Mouse (Mus musculus): ENCODE results near the gene Serpina3n.
"Not testable (repeated sequence)": the region's sequence is repeated elsewhere in the genome, so short reads cannot be mapped to it uniquely, and the experiment has no call there.

Serpina3n gene

GRCm38 (mm10) chr12:104440087-104440760 is 33.7 kb downstream of the Serpina3n start:
- peak; percentile 77 to 88 for DNase-seq

DNA sequence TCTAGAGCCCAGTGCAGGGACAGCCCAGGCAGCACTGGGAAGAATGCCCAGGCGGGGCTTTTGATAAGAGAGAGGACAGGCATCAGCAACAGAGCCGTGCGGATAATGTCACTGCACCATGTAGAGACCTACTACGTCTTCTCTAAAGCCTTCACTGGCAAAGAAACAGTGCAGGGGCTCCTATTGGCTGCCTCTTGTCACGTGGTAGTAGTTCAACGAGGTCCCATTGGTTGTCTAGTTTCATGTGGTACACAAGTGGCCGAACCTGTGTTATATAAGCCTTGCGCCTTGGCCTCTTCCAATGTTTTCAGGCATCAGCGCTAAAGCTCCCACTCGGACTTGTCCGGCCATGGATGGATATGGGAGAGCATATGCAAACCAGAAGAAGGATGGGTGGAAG is 37.2 kb downstream of the Serpina3n start:
- DNase-seq, result no peak

GRCm38 (mm10) chr12:104447056-104447455 is 40.5 kb downstream of the Serpina3n start:
- not testable (repeated sequence) for DNase-seq

GRCm38 (mm10) chr12:104448099-104448498 is 41.6 kb downstream of the Serpina3n start:
- DNase-seq, result peak; percentile 40 to 54

- DNase-seq, result no peak
These were observed 43.7 kb downstream of the Serpina3n start for GRCm38 (mm10) chr12:104450257-104450656.

- no peak for DNase-seq
These were observed 46.5 kb downstream of the Serpina3n start for GRCm38 (mm10) chr12:104453002-104453401.

GRCm38 (mm10) chr12:104459377-104459776 is 52.8 kb downstream of the Serpina3n start:
- no peak for DNase-seq

DNA sequence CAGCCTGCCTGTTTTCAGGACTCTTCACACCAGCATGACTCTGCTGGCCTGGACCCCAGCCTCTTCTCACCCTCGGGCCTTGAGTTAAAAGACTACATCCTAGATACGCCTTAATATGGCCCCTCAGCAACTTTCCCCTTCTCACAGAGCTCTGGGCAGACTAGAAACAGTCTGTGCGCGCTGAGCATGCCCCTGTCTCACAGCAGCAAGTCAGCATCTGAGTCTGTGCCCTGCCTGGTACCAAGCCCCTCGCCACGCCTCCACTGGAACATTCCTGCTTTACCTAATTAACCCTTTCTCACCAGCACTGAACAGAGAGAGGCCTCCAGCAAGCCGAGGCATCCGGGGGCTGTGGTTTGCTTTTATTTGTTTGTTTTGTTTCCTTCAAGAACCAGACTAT is 54.8 kb downstream of the Serpina3n start:
- DNase-seq, result no peak
